ENCODE assay signal across 15 mouse cellular contexts in genomic region chr12:116326159-116326558, GRCm38 (mm10). TPM values are rescaled to one million over a fixed set of nuclear protein-coding genes. Genes with fewer than 3 reads are reported as not detected.
DNase-seq lines count a peak whose midpoint lies in the region; ATAC-seq lines count a peak whose summit lies in the region.
"Had no signal": no experiment of that assay in that cellular context is flagged by ENCODE, and none has a peak within 500 bp of the region (broad histone marks: within the 10 kb centered on the region; RNA-seq: fewer than 3 reads in every experiment).

No protein-coding gene starts in this region.

- intact Hi-C loops in heart, postnatal 14 days (cut with DNase I): no loop called here
- intact Hi-C loops in left cerebral cortex, postnatal 10 days (cut with DNase I): no loop called here

- H3K27me3 ChIP-seq in heart, embryonic 13.5 days (replicated peaks): no peaks in the 10 kb centered on the region

- no peak overlapping the region for H3K4me2 ChIP-seq in heart, embryonic 13.5 days

- no peak for ATAC-seq in heart, embryonic 13.5 days (ENCODE audit: extremely low read depth, insufficient number of reproducible peaks, low FRiP score, low TSS enrichment)
- ATAC-seq in erythroblast, adult 5-6 weeks (replicated peaks; ENCODE audit: low FRiP score, poor library complexity, severe bottlenecking): no peak
- ATAC-seq: hindbrain, embryonic 16.5 days had no signal

- WGBS in heart, embryonic 13.5 days: 70% methylated on average over 1 of the region's 1 CpGs

- peaks cover 32% of the 10 kb centered on the region for H3K36me3 ChIP-seq in heart, embryonic 13.5 days

- no peak overlapping the region for H3K9ac ChIP-seq in heart, embryonic 13.5 days

- no peaks in the 10 kb centered on the region for H3K4me1 ChIP-seq in heart, embryonic 13.5 days

- H3K9me3 ChIP-seq in heart, embryonic 13.5 days: no peaks in the 10 kb centered on the region

- no peak for DNase-seq in heart, postnatal 14 days
- DNase-seq in 3T3-L1 (ENCODE audit: low read depth, low spot score) (peak; percentile 66), adipocyte (ENCODE audit: low spot score) (peak; percentile 72)
- peak; percentile 10 for DNase-seq in lung, postnatal 14 days
- no peak for DNase-seq in layer of hippocampus, postnatal 36 days
- no peak for DNase-seq in left cerebral cortex, postnatal 10 days (ENCODE audit: extremely low spot score in 1 of 2, low spot score in 2 of 2)
- DNase-seq: adrenal gland, postnatal 14 days; midbrain, embryonic 14.5 days had no signal

- H3K4me3 ChIP-seq in heart, embryonic 13.5 days: no peak overlapping the region

- H3K27ac ChIP-seq in heart, embryonic 13.5 days (replicated peaks): peak overlapping the region; percentile 51; the same call in 1 of the 2 replicates

RNA-seq across cellular contexts. Expression of gene Esyt2, which starts 45.2 kb away (rescaled TPM):
- 9.9 and 10.4 TPM in 2 replicates for polyA plus RNA-seq in heart, embryonic 13.5 days (2015; fragmentation: Nextera tagmentation; extraction: Ambion mirVana)
- 10 to 100 TPM; 30.9 to 34.7 TPM for total RNA-seq in heart, postnatal 14 days (2021)
- 10 to 100 TPM; 71.7 to 72.9 TPM for total RNA-seq in layer of hippocampus, postnatal 36 days (2021)
- 10 to 100 TPM; 56.8 to 62.1 TPM for total RNA-seq in left cerebral cortex, postnatal 10 days (2021)
- 27.3 and 28.6 TPM in 2 replicates for total RNA-seq in erythroblast, adult 5-6 weeks (2015; ENCODE audit: low replicate concordance)
- 41.3 and 45.6 TPM in 2 replicates for total RNA-seq in erythroblast, adult 5-6 weeks (2017; ENCODE audit: low replicate concordance)

RNA-seq across cellular contexts. Expression of gene Gm11027, which starts 51.0 kb away (rescaled TPM):
- not detected in 2 replicates for polyA plus RNA-seq in heart, embryonic 13.5 days (2015; fragmentation: Nextera tagmentation; extraction: Ambion mirVana)
- not detected for total RNA-seq in heart, postnatal 14 days (2021)
- not detected for total RNA-seq in layer of hippocampus, postnatal 36 days (2021)
- total RNA-seq in left cerebral cortex, postnatal 10 days (2021): not detected
- not detected in 2 replicates for total RNA-seq in erythroblast, adult 5-6 weeks (2015; ENCODE audit: low replicate concordance)
- not detected in 2 replicates for total RNA-seq in erythroblast, adult 5-6 weeks (2017; ENCODE audit: low replicate concordance)
- total RNA-seq: adrenal gland, postnatal 14 days; left cerebral cortex, postnatal 25 days had no signal
- polyA plus RNA-seq: hindbrain, embryonic 16.5 days; large intestine, adult 2 months; liver, embryonic 16.5 days; midbrain, embryonic 14.5 days; neural tube, embryonic 14.5 days had no signal

Comparison
In these comparisons a context has a peak if more than half of its experiments do, and no peak if none do; other contexts are left out.
1. DNase-seq: peak in 3T3-L1 (single experiment), adipocyte (single experiment) and lung, postnatal 14 days (single experiment); none in heart, postnatal 14 days (0 of 2), layer of hippocampus, postnatal 36 days (0 of 2) and left cerebral cortex, postnatal 10 days (0 of 2).